Mouse (Mus musculus): ENCODE measurements around the gene Gins1. TPM values are rescaled to one million over a fixed set of nuclear protein-coding genes. Genes with fewer than 3 reads are reported as not detected.

Gene Gins1
- polyA plus RNA-seq, 1 experiment from 2014 or later: 9.1 TPM

- H3K4me3 ChIP-seq (ENCODE audit: low read depth, low read length): no peak overlapping the region
- WGBS: 88% methylated on average over 1 of the region's 1 CpGs
- H3K4me2 ChIP-seq (replicated peaks; ENCODE audit: low read depth): no peak overlapping the region
- no peaks in the 10 kb centered on the region for H3K9me3 ChIP-seq (ENCODE audit: control insufficient read depth)
- H3K27ac ChIP-seq (ENCODE audit: low read depth, low read length): no peak overlapping the region
- TF ChIP-seq CTCF (IDR thresholded peaks at IDR 0.05; ENCODE audit: low read depth): no peak
- no peak for ATAC-seq
- no peaks in the 10 kb centered on the region for H3K36me3 ChIP-seq (ENCODE audit: control insufficient read depth, insufficient read depth)
- H3K27me3 ChIP-seq (replicated peaks; ENCODE audit: control insufficient read depth, insufficient read depth, low read length): no peaks in the 10 kb centered on the region
- no peak overlapping the region for H3K9ac ChIP-seq (ENCODE audit: low read depth, low read length)
- H3K4me1 ChIP-seq (replicated peaks; ENCODE audit: control insufficient read depth, insufficient read depth, low read length): no peaks in the 10 kb centered on the region
Observed at GRCm38 (mm10) chr2:150874508-150874907, 30.7 kb upstream of the Gins1 start.

GRCm38 (mm10) chr2:150875226-150875625 is 30.0 kb upstream of the Gins1 start:
- Histone ChIP-seq H3K36me3 (ENCODE audit: control insufficient read depth, insufficient read depth) (no peaks in the 10 kb centered on the region), H3K4me1 (replicated peaks; ENCODE audit: control insufficient read depth, insufficient read depth, low read length) (no peaks in the 10 kb centered on the region), H3K9me3 (ENCODE audit: control insufficient read depth) (no peaks in the 10 kb centered on the region), H3K4me2 (replicated peaks; ENCODE audit: low read depth) (no peak overlapping the region), H3K4me3 (ENCODE audit: low read depth, low read length) (no peak overlapping the region), H3K9ac (ENCODE audit: low read depth, low read length) (no peak overlapping the region), H3K27ac (ENCODE audit: low read depth, low read length) (no peak overlapping the region), H3K27me3 (replicated peaks; ENCODE audit: control insufficient read depth, insufficient read depth, low read length) (no peaks in the 10 kb centered on the region)
- 96% methylated on average over 1 of the region's 1 CpGs for WGBS
- ATAC-seq: no peak
- no peak for TF ChIP-seq CTCF (IDR thresholded peaks at IDR 0.05; ENCODE audit: low read depth)

GRCm38 (mm10) chr2:150877561-150877960 is 27.6 kb upstream of the Gins1 start:
- Histone ChIP-seq H3K9me3 (ENCODE audit: control insufficient read depth) (no peaks in the 10 kb centered on the region), H3K9ac (ENCODE audit: low read depth, low read length) (no peak overlapping the region), H3K27ac (ENCODE audit: low read depth, low read length) (no peak overlapping the region), H3K4me1 (replicated peaks; ENCODE audit: control insufficient read depth, insufficient read depth, low read length) (no peaks in the 10 kb centered on the region), H3K27me3 (replicated peaks; ENCODE audit: control insufficient read depth, insufficient read depth, low read length) (no peaks in the 10 kb centered on the region), H3K4me3 (ENCODE audit: low read depth, low read length) (no peak overlapping the region), H3K4me2 (replicated peaks; ENCODE audit: low read depth) (no peak overlapping the region), H3K36me3 (ENCODE audit: control insufficient read depth, insufficient read depth) (no peaks in the 10 kb centered on the region)
- no peak for ATAC-seq
- WGBS: 90% methylated on average over 4 of the region's 4 CpGs
- TF ChIP-seq CTCF (IDR thresholded peaks at IDR 0.05; ENCODE audit: low read depth): no peak

- no peaks in the 10 kb centered on the region for H3K9me3 ChIP-seq (ENCODE audit: control insufficient read depth)
- no peak overlapping the region for H3K4me3 ChIP-seq (ENCODE audit: low read depth, low read length)
- WGBS: 91% methylated on average over 8 of the region's 8 CpGs
- no peak overlapping the region for H3K9ac ChIP-seq (ENCODE audit: low read depth, low read length)
- H3K4me2 ChIP-seq (replicated peaks; ENCODE audit: low read depth): no peak overlapping the region
- no peak for TF ChIP-seq CTCF (IDR thresholded peaks at IDR 0.05; ENCODE audit: low read depth)
- no peaks in the 10 kb centered on the region for H3K4me1 ChIP-seq (replicated peaks; ENCODE audit: control insufficient read depth, insufficient read depth, low read length)
- H3K36me3 ChIP-seq (ENCODE audit: control insufficient read depth, insufficient read depth): no peaks in the 10 kb centered on the region
- no peak overlapping the region for H3K27ac ChIP-seq (ENCODE audit: low read depth, low read length)
- H3K27me3 ChIP-seq (replicated peaks; ENCODE audit: control insufficient read depth, insufficient read depth, low read length): no peaks in the 10 kb centered on the region
- ATAC-seq: no peak
Observed at GRCm38 (mm10) chr2:150884075-150884778, 21.0 kb upstream of the Gins1 start.

- 85% methylated on average over 1 of the region's 1 CpGs for WGBS
- Histone ChIP-seq H3K4me3 (ENCODE audit: low read depth, low read length) (no peak overlapping the region), H3K36me3 (ENCODE audit: control insufficient read depth, insufficient read depth) (no peaks in the 10 kb centered on the region), H3K27ac (ENCODE audit: low read depth, low read length) (no peak overlapping the region), H3K9me3 (ENCODE audit: control insufficient read depth) (no peaks in the 10 kb centered on the region), H3K4me1 (replicated peaks; ENCODE audit: control insufficient read depth, insufficient read depth, low read length) (no peaks in the 10 kb centered on the region), H3K27me3 (replicated peaks; ENCODE audit: control insufficient read depth, insufficient read depth, low read length) (no peaks in the 10 kb centered on the region), H3K9ac (ENCODE audit: low read depth, low read length) (no peak overlapping the region), H3K4me2 (replicated peaks; ENCODE audit: low read depth) (no peak overlapping the region)
- no peak for ATAC-seq
- TF ChIP-seq CTCF (IDR thresholded peaks at IDR 0.05; ENCODE audit: low read depth): no peak
Observed at GRCm38 (mm10) chr2:150884779-150885110, 20.5 kb upstream of the Gins1 start.

GRCm38 (mm10) chr2:150885814-150886213 is 19.4 kb upstream of the Gins1 start:
- no peak overlapping the region for H3K9ac ChIP-seq (ENCODE audit: low read depth, low read length)
- H3K4me3 ChIP-seq (ENCODE audit: low read depth, low read length): no peak overlapping the region
- no peaks in the 10 kb centered on the region for H3K9me3 ChIP-seq (ENCODE audit: control insufficient read depth)
- H3K4me2 ChIP-seq (replicated peaks; ENCODE audit: low read depth): no peak overlapping the region
- WGBS: 74% methylated on average over 1 of the region's 1 CpGs
- no peak for TF ChIP-seq CTCF (IDR thresholded peaks at IDR 0.05; ENCODE audit: low read depth)
- no peak overlapping the region for H3K27ac ChIP-seq (ENCODE audit: low read depth, low read length)
- no peaks in the 10 kb centered on the region for H3K4me1 ChIP-seq (replicated peaks; ENCODE audit: control insufficient read depth, insufficient read depth, low read length)
- no peaks in the 10 kb centered on the region for H3K36me3 ChIP-seq (ENCODE audit: control insufficient read depth, insufficient read depth)
- H3K27me3 ChIP-seq (replicated peaks; ENCODE audit: control insufficient read depth, insufficient read depth, low read length): no peaks in the 10 kb centered on the region
- no peak for ATAC-seq

GRCm38 (mm10) chr2:150886315-150886714 is 18.9 kb upstream of the Gins1 start:
- no peaks in the 10 kb centered on the region for H3K36me3 ChIP-seq (ENCODE audit: control insufficient read depth, insufficient read depth)
- H3K27me3 ChIP-seq (replicated peaks; ENCODE audit: control insufficient read depth, insufficient read depth, low read length): no peaks in the 10 kb centered on the region
- no peak for TF ChIP-seq CTCF (IDR thresholded peaks at IDR 0.05; ENCODE audit: low read depth)
- ATAC-seq: no peak
- H3K9ac ChIP-seq (ENCODE audit: low read depth, low read length): no peak overlapping the region
- H3K4me2 ChIP-seq (replicated peaks; ENCODE audit: low read depth): no peak overlapping the region
- no peak overlapping the region for H3K4me3 ChIP-seq (ENCODE audit: low read depth, low read length)
- no peak overlapping the region for H3K27ac ChIP-seq (ENCODE audit: low read depth, low read length)
- no peaks in the 10 kb centered on the region for H3K9me3 ChIP-seq (ENCODE audit: control insufficient read depth)
- no peaks in the 10 kb centered on the region for H3K4me1 ChIP-seq (replicated peaks; ENCODE audit: control insufficient read depth, insufficient read depth, low read length)

All from intestine, postnatal 0 days (tissue).